Mouse (Mus musculus): Measurements from ENCODE around the gene Olfr92. TPM values are rescaled to one million over a fixed set of nuclear protein-coding genes. Genes with fewer than 3 reads are reported as not detected.

The Olfr92 gene
- total and polyA plus RNA-seq, 3 experiments = not detected

DNA sequence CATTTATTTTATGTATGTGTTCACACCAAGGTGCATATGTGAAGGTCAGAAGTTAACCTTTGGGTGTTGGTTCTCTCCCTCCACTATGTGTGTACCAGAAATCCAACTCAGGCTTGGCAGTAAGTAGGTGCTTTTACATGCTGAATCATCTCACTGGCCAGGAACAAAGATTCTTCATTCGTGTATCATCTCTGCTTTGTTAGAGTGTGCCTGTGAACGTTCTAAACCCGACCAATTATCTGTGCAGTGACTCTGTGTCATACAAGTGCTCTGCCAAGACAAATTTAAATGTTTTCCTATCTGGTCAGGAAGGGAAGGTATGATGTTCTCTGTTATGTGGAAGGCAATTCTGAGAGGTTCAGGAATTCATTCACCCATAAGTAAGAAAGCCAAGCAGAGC is 58.5 kb downstream of the Olfr92 start:
- Histone ChIP-seq H3K36me3 (replicated peaks) (peaks cover 55% of the 10 kb centered on the region), H3K4me1 (ENCODE audit: insufficient read depth, low read depth, low read length) (no peaks in the 10 kb centered on the region), H3K27me3 (ENCODE audit: insufficient read depth, low read length) (no peaks in the 10 kb centered on the region), H3K4me3 (ENCODE audit: low read depth, low read length) (no peak overlapping the region), H3K9me3 (replicated peaks) (no peaks in the 10 kb centered on the region)
- no peak for TF ChIP-seq GATA2 (IDR thresholded peaks at IDR 0.05; ENCODE audit: borderline replicate concordance, low read depth, low read length)
- no peak for TF ChIP-seq TAL1 (conservative IDR thresholded peaks at IDR 0.05; ENCODE audit: low read depth, low read length)
- TF ChIP-seq CTCF (IDR thresholded peaks at IDR 0.05; ENCODE audit: low read depth, low read length) = no peak
- TF ChIP-seq POLR2AphosphoS5 (IDR thresholded peaks at IDR 0.05; ENCODE audit: insufficient replicate concordance, low read depth, low read length) = no peak
- no peak for TF ChIP-seq GATA1 (IDR thresholded peaks at IDR 0.05; ENCODE audit: borderline replicate concordance, low read length)
- DNase-seq (ENCODE audit: low spot score) = no peak
- ATAC-seq (ENCODE audit: extremely low read depth, insufficient number of reproducible peaks, low FRiP score, poor library complexity, severe bottlenecking) = no peak

Other genes with a start within 250 kb of the Olfr92 start
Only the 20 nearest of the 26 such genes appear.
- not detected in 2 replicates for gene Rnf39, start 177.2 kb downstream of the Olfr92 start, total RNA-seq (2014; fragmentation: Nextera tagmentation)
- not detected in 2 replicates for gene Rnf39, start 177.2 kb downstream of the Olfr92 start, total RNA-seq (2017)
- not detected in 2 replicates for gene Rnf39, start 177.2 kb downstream of the Olfr92 start, polyA plus RNA-seq (2012)
- gene Ppp1r11, start 168.3 kb downstream of the Olfr92 start, total RNA-seq (2014; fragmentation: Nextera tagmentation) = 113 and 130 TPM in 2 replicates
- 104 and 113 TPM in 2 replicates for gene Ppp1r11, start 168.3 kb downstream of the Olfr92 start, total RNA-seq (2017)
- gene Ppp1r11, start 168.3 kb downstream of the Olfr92 start, polyA plus RNA-seq (2012) = 247 and 300 TPM in 2 replicates
- 154 and 169 TPM in 2 replicates for gene Znrd1, start 161.5 kb downstream of the Olfr92 start, total RNA-seq (2014; fragmentation: Nextera tagmentation)
- gene Znrd1, start 161.5 kb downstream of the Olfr92 start, total RNA-seq (2017) = 123 and 127 TPM in 2 replicates
- gene Znrd1, start 161.5 kb downstream of the Olfr92 start, polyA plus RNA-seq (2012) = 4.7 and 6.8 TPM in 2 replicates
- 17.3 and 18.0 TPM in 2 replicates for gene Znrd1as, start 161.5 kb downstream of the Olfr92 start, total RNA-seq (2014; fragmentation: Nextera tagmentation)
- gene Znrd1as, start 161.5 kb downstream of the Olfr92 start, total RNA-seq (2017) = 23.3 and 35.1 TPM in 2 replicates
- 0.77 and 0.95 TPM in 2 replicates for gene Znrd1as, start 161.5 kb downstream of the Olfr92 start, polyA plus RNA-seq (2012)
- gene 2410137M14Rik, start 138.9 kb downstream of the Olfr92 start, total RNA-seq (2014; fragmentation: Nextera tagmentation) = not detected in 2 replicates
- 0.16 TPM in 1 of 2 replicates, not detected in the other for gene 2410137M14Rik, start 138.9 kb downstream of the Olfr92 start, total RNA-seq (2017)
- not detected in 2 replicates for gene 2410137M14Rik, start 138.9 kb downstream of the Olfr92 start, polyA plus RNA-seq (2012)
- gene H2-M5, start 130.6 kb downstream of the Olfr92 start, total RNA-seq (2014; fragmentation: Nextera tagmentation) = not detected in 2 replicates
- gene H2-M5, start 130.6 kb downstream of the Olfr92 start, total RNA-seq (2017) = 0.11 TPM in 1 of 2 replicates, not detected in the other
- gene H2-M5, start 130.6 kb downstream of the Olfr92 start, polyA plus RNA-seq (2012) = not detected in 2 replicates
- gene Zfp57, start 118.9 kb downstream of the Olfr92 start, total RNA-seq (2014; fragmentation: Nextera tagmentation) = not detected in 2 replicates
- gene Zfp57, start 118.9 kb downstream of the Olfr92 start, total RNA-seq (2017) = 0.35 and 0.44 TPM in 2 replicates
- not detected in 2 replicates for gene Zfp57, start 118.9 kb downstream of the Olfr92 start, polyA plus RNA-seq (2012)
- gene Mog, start 96.7 kb downstream of the Olfr92 start, total RNA-seq (2014; fragmentation: Nextera tagmentation) = not detected in 2 replicates
- gene Mog, start 96.7 kb downstream of the Olfr92 start, total RNA-seq (2017) = 0.05 TPM in 1 of 2 replicates, not detected in the other
- not detected in 2 replicates for gene Mog, start 96.7 kb downstream of the Olfr92 start, polyA plus RNA-seq (2012)
- 35.2 and 36.4 TPM in 2 replicates for gene Gabbr1, start 74.1 kb downstream of the Olfr92 start, total RNA-seq (2014; fragmentation: Nextera tagmentation)
- 11.7 and 12.4 TPM in 2 replicates for gene Gabbr1, start 74.1 kb downstream of the Olfr92 start, total RNA-seq (2017)
- gene Gabbr1, start 74.1 kb downstream of the Olfr92 start, polyA plus RNA-seq (2012) = 31.9 and 42.6 TPM in 2 replicates
- not detected in 2 replicates for gene Olfr90, start 31.6 kb downstream of the Olfr92 start, total RNA-seq (2014; fragmentation: Nextera tagmentation)
- gene Olfr90, start 31.6 kb downstream of the Olfr92 start, total RNA-seq (2017) = 0.06 and 0.27 TPM in 2 replicates
- gene Olfr90, start 31.6 kb downstream of the Olfr92 start, polyA plus RNA-seq (2012) = not detected in 2 replicates
- not detected in 2 replicates for gene Olfr91, start 21.8 kb downstream of the Olfr92 start, total RNA-seq (2014; fragmentation: Nextera tagmentation)
- 0.05 and 0.06 TPM in 2 replicates for gene Olfr91, start 21.8 kb downstream of the Olfr92 start, total RNA-seq (2017)
- not detected in 2 replicates for gene Olfr91, start 21.8 kb downstream of the Olfr92 start, polyA plus RNA-seq (2012)
- not detected in 2 replicates for gene Olfr93, start 41.4 kb upstream of the Olfr92 start, total RNA-seq (2014; fragmentation: Nextera tagmentation)
- 0.06 and 0.27 TPM in 2 replicates for gene Olfr93, start 41.4 kb upstream of the Olfr92 start, total RNA-seq (2017)
- not detected in 2 replicates for gene Olfr93, start 41.4 kb upstream of the Olfr92 start, polyA plus RNA-seq (2012)
- gene Ubd, start 73.8 kb upstream of the Olfr92 start, total RNA-seq (2014; fragmentation: Nextera tagmentation) = not detected in 2 replicates
- not detected in 2 replicates for gene Ubd, start 73.8 kb upstream of the Olfr92 start, total RNA-seq (2017)
- gene Ubd, start 73.8 kb upstream of the Olfr92 start, polyA plus RNA-seq (2012) = not detected in 2 replicates
- not detected in 2 replicates for gene Olfr94, start 80.9 kb upstream of the Olfr92 start, total RNA-seq (2014; fragmentation: Nextera tagmentation)
- gene Olfr94, start 80.9 kb upstream of the Olfr92 start, total RNA-seq (2017) = 0.06 and 0.11 TPM in 2 replicates
- not detected in 2 replicates for gene Olfr94, start 80.9 kb upstream of the Olfr92 start, polyA plus RNA-seq (2012)
- gene Olfr95, start 93.0 kb upstream of the Olfr92 start, total RNA-seq (2014; fragmentation: Nextera tagmentation) = not detected in 2 replicates
- gene Olfr95, start 93.0 kb upstream of the Olfr92 start, total RNA-seq (2017) = under 0.01 and 0.05 TPM in 2 replicates
- gene Olfr95, start 93.0 kb upstream of the Olfr92 start, polyA plus RNA-seq (2012) = not detected in 2 replicates
- not detected in 2 replicates for gene Olfr96, start 100.1 kb upstream of the Olfr92 start, total RNA-seq (2014; fragmentation: Nextera tagmentation)
- gene Olfr96, start 100.1 kb upstream of the Olfr92 start, total RNA-seq (2017) = 0.06 TPM in 1 of 2 replicates, not detected in the other
- gene Olfr96, start 100.1 kb upstream of the Olfr92 start, polyA plus RNA-seq (2012) = not detected in 2 replicates
- not detected in 2 replicates for gene Olfr97, start 117.2 kb upstream of the Olfr92 start, total RNA-seq (2014; fragmentation: Nextera tagmentation)
- 0.11 and 0.35 TPM in 2 replicates for gene Olfr97, start 117.2 kb upstream of the Olfr92 start, total RNA-seq (2017)
- gene Olfr97, start 117.2 kb upstream of the Olfr92 start, polyA plus RNA-seq (2012) = not detected in 2 replicates
- gene Olfr98, start 143.7 kb upstream of the Olfr92 start, total RNA-seq (2014; fragmentation: Nextera tagmentation) = not detected in 2 replicates
- gene Olfr98, start 143.7 kb upstream of the Olfr92 start, total RNA-seq (2017) = not detected in 2 replicates
- not detected in 2 replicates for gene Olfr98, start 143.7 kb upstream of the Olfr92 start, polyA plus RNA-seq (2012)
- not detected in 2 replicates for gene H2-M3, start 150.1 kb upstream of the Olfr92 start, total RNA-seq (2014; fragmentation: Nextera tagmentation)
- gene H2-M3, start 150.1 kb upstream of the Olfr92 start, total RNA-seq (2017) = not detected in 2 replicates
- gene H2-M3, start 150.1 kb upstream of the Olfr92 start, polyA plus RNA-seq (2012) = not detected in 2 replicates
- not detected in 2 replicates for gene Olfr99, start 163.4 kb upstream of the Olfr92 start, total RNA-seq (2014; fragmentation: Nextera tagmentation)
- gene Olfr99, start 163.4 kb upstream of the Olfr92 start, total RNA-seq (2017) = not detected in 2 replicates
- gene Olfr99, start 163.4 kb upstream of the Olfr92 start, polyA plus RNA-seq (2012) = not detected in 2 replicates